Mouse (Mus musculus) forebrain, embryonic 13.5 days (tissue): ENCODE results near the gene Mlycd. TPM values are rescaled to one million over a fixed set of nuclear protein-coding genes. Genes with fewer than 3 reads are reported as not detected.

ENCODE experiments used
- ATAC-seq: fragments of 200-750 bp; cut with Nextera tagmentation; 2 replicates; pipeline ENCODE4 v1.8.0; 2017
- H3K27ac ChIP-seq: fragments of 300-500 bp; sonication (generic); 2 replicates; pipeline ENCODE4 v1.5.1; 2015; ENCODE audit warnings: inconsistent platforms, mild to moderate bottlenecking, moderate library complexity
- H3K27me3 ChIP-seq: fragments of 300-500 bp; sonication (generic); 2 replicates; pipeline ENCODE4 v1.6.1; 2015; ENCODE audit warnings: mild to moderate bottlenecking, inconsistent platforms
- H3K36me3 ChIP-seq: fragments of 300-500 bp; sonication (generic); 2 replicates; pipeline ENCODE4 v1.6.1; 2015; ENCODE audit warnings: mild to moderate bottlenecking, inconsistent platforms; ENCODE audit not compliant: poor library complexity, severe bottlenecking
- H3K4me1 ChIP-seq: fragments of 300-500 bp; sonication (generic); 2 replicates; pipeline ENCODE4 v1.6.1; 2015; ENCODE audit warnings: inconsistent platforms
- H3K4me2 ChIP-seq: fragments of 300-500 bp; sonication (generic); 2 replicates; pipeline ENCODE4 v1.6.1; 2015; ENCODE audit warnings: inconsistent platforms, mild to moderate bottlenecking, moderate library complexity
- H3K4me3 ChIP-seq: fragments of 300-500 bp; sonication (generic); 2 replicates; pipeline ENCODE4 v1.5.1; 2015; ENCODE audit warnings: mild to moderate bottlenecking, inconsistent platforms
- H3K9ac ChIP-seq: fragments of 300-500 bp; sonication (generic); 2 replicates; pipeline ENCODE4 v1.6.1; 2015; ENCODE audit warnings: mild to moderate bottlenecking, inconsistent platforms
- H3K9me3 ChIP-seq: fragments of 300-500 bp; sonication (generic); replicated peaks from 2 replicates; pipeline ENCODE4 v1.6.1; 2016; ENCODE audit warnings: inconsistent platforms
- WGBS: fragments of 180-500 bp; shearing (Covaris S2); methylation state at CpG from one replicate; pipeline ENCODE4 v1.1.7; 2015; 5-methylcytosine and 5-hydroxymethylcytosine counted together
- polyA plus RNA-seq: library from polyadenylated mRNA; unstranded; fragments of >200 nt; fragmentation: Nextera tagmentation; extraction: Ambion mirVana; gene quantifications from 2 replicates; pipeline ENCODE4 v1.2.1, GENCODE M21; 2015

Gene Mlycd
- polyA plus RNA-seq, 1 experiment from 2014 or later, result 11.0 TPM

DNA sequence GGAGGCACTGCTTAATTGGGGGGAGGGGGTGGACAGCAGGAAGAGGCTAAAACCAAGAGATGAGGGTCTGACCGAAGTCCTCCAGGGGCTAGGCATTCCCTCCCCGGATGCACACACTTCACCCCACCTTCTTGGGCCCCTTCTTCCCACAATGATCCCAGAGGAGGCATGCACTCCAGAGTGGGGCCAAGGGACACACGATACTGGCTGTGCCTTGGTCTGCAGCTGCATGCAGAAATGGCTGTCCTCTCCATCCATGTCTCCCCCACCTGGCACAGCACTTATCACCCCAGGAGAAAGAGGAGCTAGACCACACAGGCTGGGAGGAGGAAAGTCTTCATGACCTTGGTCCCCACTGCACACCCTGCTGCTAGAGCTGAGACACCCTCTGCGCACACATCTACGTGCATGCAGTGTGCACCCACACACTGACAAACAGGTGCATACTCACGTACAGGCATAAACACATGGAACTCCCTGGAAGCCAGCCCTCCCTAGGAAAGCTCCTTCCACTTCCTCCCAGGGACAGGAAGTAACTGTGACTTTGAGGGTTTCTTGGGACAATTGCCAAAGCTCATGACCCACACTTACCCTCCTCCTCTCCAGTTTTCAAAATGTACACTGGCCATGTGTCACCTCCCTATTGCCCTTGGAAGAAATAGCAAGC is 31.5 kb downstream of the Mlycd start:
- 87% methylated on average over 6 of the region's 6 CpGs for WGBS
- no peak overlapping the region for H3K27ac ChIP-seq
- H3K4me2 ChIP-seq, result no peak overlapping the region
- H3K9ac ChIP-seq, result no peak overlapping the region
- no peaks in the 10 kb centered on the region for H3K36me3 ChIP-seq
- ATAC-seq, result no peak
- 0 out of 2 replicates have a peak, but pooled peaks cover 2% of the 10 kb centered on the region for H3K4me1 ChIP-seq
- H3K9me3 ChIP-seq, result no peaks in the 10 kb centered on the region
- no peaks in the 10 kb centered on the region for H3K27me3 ChIP-seq
- no peak overlapping the region for H3K4me3 ChIP-seq

DNA sequence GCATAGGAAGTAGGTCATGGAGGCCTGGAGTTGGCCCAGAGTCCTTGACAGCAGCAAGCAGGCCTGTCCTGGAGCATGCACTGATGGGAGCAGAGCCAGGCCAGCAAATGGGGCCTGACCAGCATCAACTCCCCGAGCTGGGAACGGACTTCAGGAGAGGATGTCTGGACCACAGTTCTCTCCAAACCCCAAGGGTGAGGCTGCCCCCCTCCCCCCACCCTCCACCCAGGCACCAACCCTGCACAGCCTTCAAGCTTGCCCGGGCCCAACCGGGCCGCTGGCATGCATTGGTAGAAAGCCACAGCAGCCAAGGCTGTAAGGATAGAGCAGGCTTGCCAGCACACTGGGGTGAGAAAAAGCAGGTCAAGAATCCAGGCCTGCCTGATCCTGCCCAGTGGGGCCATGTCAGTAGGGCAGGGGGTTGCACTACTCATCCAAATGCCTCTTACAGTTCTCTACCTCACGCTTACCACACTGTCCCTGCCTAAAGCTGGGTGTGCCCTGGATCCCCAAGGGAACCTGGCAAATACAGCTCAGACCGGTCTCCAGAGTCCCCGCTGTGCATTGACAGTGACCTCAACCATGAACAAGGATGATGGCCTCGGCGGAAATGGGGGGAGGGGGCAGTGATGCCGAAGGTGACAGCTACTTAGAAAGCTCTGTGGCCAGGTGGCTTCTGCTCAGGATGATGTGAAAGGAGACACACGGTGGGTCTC is 33.1 kb downstream of the Mlycd start:
- H3K9ac ChIP-seq, result no peak overlapping the region

DNA sequence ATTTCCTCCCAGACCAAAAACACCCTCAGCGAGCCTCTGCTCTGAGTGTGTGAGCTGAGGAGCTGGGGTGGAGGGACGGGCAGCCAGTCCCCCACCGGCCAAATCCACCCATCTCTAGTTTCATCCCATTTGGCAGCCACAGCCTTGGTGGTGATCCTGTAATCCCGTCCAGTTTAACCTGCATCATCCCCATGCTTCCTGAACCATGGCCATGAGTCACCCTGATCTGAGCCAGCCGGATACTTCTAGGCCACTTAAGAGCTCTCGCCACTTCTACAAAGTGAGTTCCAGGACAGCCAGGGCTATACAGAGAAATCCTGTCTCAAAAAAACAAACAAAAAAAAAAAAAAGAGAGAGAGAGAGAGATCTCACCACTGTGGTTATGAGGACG is 33.7 kb downstream of the Mlycd start:
- Histone ChIP-seq H3K9me3 (no peaks in the 10 kb centered on the region), H3K4me1 (no peaks in the 10 kb centered on the region), H3K27me3 (no peaks in the 10 kb centered on the region), H3K4me3 (no peak overlapping the region), H3K27ac (no peak overlapping the region), H3K4me2 (no peak overlapping the region), H3K36me3 (no peaks in the 10 kb centered on the region), H3K9ac (no peak overlapping the region)
- ATAC-seq, result no peak
- 82% methylated on average over 7 of the region's 7 CpGs for WGBS

More for the DNA sequence above, 33.1 kb downstream of the Mlycd start:
- H3K4me2 ChIP-seq, result no peak overlapping the region
- H3K36me3 ChIP-seq, result no peaks in the 10 kb centered on the region
- H3K27me3 ChIP-seq, result no peaks in the 10 kb centered on the region
- no peak overlapping the region for H3K27ac ChIP-seq
- 80% methylated on average over 12 of the region's 12 CpGs for WGBS
- no peaks in the 10 kb centered on the region for H3K9me3 ChIP-seq
- ATAC-seq, result no peak
- H3K4me3 ChIP-seq, result no peak overlapping the region
- no peaks in the 10 kb centered on the region for H3K4me1 ChIP-seq

DNA sequence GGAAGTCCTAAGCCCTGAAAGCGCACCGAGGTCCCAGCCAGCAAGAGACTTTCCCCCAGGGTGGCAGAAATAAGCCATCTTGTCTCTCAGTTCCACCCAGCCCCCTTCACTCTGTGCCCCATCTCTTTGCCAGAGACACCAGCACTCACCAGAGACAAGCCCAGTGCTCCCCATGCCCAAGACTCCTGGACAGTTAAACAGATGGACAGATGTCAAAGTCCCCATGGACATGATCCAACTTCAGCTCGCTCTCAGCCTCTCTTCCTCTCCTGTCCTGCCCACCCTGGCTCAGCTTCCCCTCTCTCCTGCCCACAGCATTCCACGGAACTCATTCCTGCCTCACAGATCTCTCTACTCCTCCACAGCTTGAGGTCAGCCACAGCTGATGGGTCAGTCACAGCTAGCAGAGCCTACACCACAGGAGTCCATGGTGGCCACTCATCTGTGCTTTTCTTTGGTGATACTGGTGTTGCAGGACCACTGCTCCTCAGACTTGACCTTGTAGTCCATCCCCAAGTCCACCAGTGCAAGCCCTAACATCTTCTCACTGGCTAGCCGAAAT is 34.2 kb downstream of the Mlycd start:
- H3K27me3 ChIP-seq, result no peaks in the 10 kb centered on the region
- no peak overlapping the region for H3K9ac ChIP-seq
- no peak for ATAC-seq
- H3K9me3 ChIP-seq, result no peaks in the 10 kb centered on the region
- WGBS, result 80% methylated on average over 5 of the region's 5 CpGs
- no peak overlapping the region for H3K27ac ChIP-seq
- no peak overlapping the region for H3K4me3 ChIP-seq
- H3K36me3 ChIP-seq, result no peaks in the 10 kb centered on the region
- H3K4me1 ChIP-seq, result no peaks in the 10 kb centered on the region
- no peak overlapping the region for H3K4me2 ChIP-seq

DNA sequence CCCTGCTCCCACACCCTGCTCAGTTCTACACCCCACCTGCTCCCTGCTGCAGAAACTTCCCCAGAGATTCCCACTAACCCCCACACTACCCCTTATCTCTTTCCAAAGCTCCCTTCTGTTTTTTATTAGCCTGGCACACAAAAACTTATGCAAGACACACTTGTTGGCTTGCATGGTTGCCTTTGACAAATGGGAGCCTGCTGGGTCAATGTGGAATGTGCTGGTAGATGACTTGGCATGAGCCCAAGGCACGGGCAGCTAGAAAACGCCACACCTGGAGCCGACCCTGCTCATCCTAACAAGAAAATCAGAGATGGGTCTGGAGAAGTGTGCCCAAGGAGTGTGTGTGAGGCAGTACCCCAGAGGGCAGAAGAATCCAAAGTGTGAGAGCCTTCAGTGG is 34.9 kb downstream of the Mlycd start:
- H3K4me1 ChIP-seq, result no peaks in the 10 kb centered on the region
- H3K9me3 ChIP-seq, result no peaks in the 10 kb centered on the region
- no peak overlapping the region for H3K27ac ChIP-seq
- H3K9ac ChIP-seq, result no peak overlapping the region
- WGBS, result 89% methylated on average over 3 of the region's 3 CpGs
- no peaks in the 10 kb centered on the region for H3K36me3 ChIP-seq
- H3K27me3 ChIP-seq, result no peaks in the 10 kb centered on the region
- no peak overlapping the region for H3K4me3 ChIP-seq
- H3K4me2 ChIP-seq, result no peak overlapping the region
- ATAC-seq, result no peak

DNA sequence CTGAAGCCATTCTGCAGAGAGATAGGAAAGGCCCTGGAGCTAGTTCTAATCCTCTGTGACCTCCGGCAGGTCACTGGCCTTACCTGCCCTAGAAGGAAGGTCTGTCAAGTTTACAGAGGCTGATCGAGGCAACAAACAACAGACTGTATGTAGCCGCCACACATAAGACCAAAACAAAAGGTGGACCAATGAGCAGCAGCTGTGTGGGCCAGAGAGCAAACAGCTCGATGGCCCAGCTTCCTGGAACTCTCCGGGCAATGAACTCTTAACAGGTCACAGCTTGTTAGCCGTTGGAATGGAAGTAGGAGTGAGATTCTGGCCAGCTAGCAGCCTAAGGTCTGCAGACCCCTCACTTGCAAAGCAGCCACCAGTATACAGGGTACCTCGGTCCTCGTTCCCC is 35.6 kb downstream of the Mlycd start:
- no peak overlapping the region for H3K9ac ChIP-seq
- no peaks in the 10 kb centered on the region for H3K4me1 ChIP-seq
- H3K9me3 ChIP-seq, result no peaks in the 10 kb centered on the region
- ATAC-seq, result no peak
- no peak overlapping the region for H3K4me2 ChIP-seq
- no peak overlapping the region for H3K4me3 ChIP-seq
- H3K27ac ChIP-seq, result no peak overlapping the region
- H3K27me3 ChIP-seq, result no peaks in the 10 kb centered on the region
- H3K36me3 ChIP-seq, result no peaks in the 10 kb centered on the region
- 86% methylated on average over 8 of the region's 8 CpGs for WGBS

DNA sequence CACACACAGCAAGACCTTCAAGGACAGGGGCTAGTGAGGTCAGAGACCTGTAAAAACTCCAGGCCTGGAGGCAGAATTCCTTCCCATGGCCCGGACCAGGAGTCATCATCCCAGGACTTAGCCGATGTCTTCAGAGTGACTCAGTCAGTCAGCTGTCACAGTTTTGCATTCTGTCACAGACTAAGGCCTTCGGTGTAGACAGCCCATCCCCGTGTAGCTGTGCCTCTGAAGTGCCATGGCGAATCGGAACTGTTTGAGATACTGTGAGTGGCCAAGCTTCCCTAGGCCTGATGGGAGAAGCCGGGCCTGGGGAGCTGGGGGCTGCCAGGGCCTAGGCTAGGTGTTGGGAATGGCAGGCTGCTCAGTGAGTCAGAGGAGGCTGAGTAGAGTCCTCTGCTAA is 36.0 kb downstream of the Mlycd start:
- Histone ChIP-seq H3K27ac (no peak overlapping the region), H3K4me2 (no peak overlapping the region), H3K4me3 (no peak overlapping the region), H3K27me3 (no peaks in the 10 kb centered on the region), H3K4me1 (no peaks in the 10 kb centered on the region), H3K36me3 (no peaks in the 10 kb centered on the region), H3K9me3 (no peaks in the 10 kb centered on the region), H3K9ac (no peak overlapping the region)
- WGBS, result 95% methylated on average over 7 of the region's 7 CpGs
- ATAC-seq, result no peak

DNA sequence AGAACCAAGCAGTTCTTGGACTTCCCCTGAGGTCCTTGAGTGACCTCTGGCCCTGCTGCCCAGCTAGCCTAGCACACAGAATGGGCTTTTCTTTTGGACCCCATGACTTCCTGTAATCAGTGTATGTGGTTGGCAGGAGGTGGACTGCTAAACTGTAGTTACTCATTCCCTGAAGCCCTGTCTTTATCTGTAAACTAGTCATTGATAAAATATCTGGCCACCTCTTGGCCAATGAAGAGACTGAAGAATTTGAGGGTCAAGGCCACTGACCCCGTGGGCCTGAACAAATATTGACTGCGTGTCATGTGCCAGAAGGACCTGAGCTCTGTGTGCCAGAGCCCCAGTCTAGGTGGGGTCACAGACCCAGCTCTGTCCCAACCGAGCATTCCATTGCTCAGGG is 37.7 kb downstream of the Mlycd start:
- no peak overlapping the region for H3K27ac ChIP-seq
- H3K9ac ChIP-seq, result no peak overlapping the region
- H3K9me3 ChIP-seq, result no peaks in the 10 kb centered on the region
- no peak for ATAC-seq
- H3K4me2 ChIP-seq, result no peak overlapping the region
- no peaks in the 10 kb centered on the region for H3K4me1 ChIP-seq
- H3K27me3 ChIP-seq, result no peaks in the 10 kb centered on the region
- 61% methylated on average over 3 of the region's 3 CpGs for WGBS
- H3K4me3 ChIP-seq, result no peak overlapping the region
- no peaks in the 10 kb centered on the region for H3K36me3 ChIP-seq

DNA sequence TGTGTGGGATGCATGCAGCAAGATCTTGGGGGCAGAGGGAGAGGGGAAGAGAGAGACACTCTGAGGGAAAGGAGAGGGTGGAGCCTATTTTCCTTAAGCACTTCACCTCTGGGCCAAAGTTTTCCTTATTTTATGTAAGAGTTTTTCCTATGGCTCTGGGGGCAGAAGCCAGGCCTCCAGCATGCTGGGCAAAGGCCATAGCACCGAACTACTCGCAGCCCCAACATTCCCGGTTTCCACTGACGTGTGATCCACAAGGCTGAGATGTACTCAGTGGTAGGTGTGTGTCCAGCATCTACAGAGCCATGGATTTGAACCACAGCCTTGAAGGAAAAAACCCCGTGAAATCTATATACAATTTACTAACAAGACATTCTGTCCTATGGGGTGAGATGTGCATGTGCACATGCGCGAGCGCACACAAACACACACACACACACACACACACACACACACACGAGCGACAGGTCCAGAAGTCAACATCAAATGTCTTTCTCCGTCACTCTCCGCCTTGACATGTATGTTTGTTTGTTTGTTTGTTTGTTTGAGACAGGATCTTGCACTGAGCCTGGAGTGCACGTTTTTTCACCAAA is 39.0 kb downstream of the Mlycd start, which contains the start of gene Osgin1:
TSS of gene Osgin1 (plus strand) at position 543 of the 593 bp plus-strand sequence.
- Histone ChIP-seq H3K4me1 (no peaks in the 10 kb centered on the region), H3K27ac (no peak within 1 kb of the TSS), H3K4me2 (no peak within 1 kb of the TSS), H3K9ac (no peak within 1 kb of the TSS), H3K36me3 (no peaks in the 10 kb centered on the region), H3K27me3 (no peaks in the 10 kb centered on the region), H3K9me3 (no peaks in the 10 kb centered on the region), H3K4me3 (no peak within 1 kb of the TSS)
- ATAC-seq, result no peak
- WGBS, result 91% methylated on average over 13 of the region's 13 CpGs

DNA sequence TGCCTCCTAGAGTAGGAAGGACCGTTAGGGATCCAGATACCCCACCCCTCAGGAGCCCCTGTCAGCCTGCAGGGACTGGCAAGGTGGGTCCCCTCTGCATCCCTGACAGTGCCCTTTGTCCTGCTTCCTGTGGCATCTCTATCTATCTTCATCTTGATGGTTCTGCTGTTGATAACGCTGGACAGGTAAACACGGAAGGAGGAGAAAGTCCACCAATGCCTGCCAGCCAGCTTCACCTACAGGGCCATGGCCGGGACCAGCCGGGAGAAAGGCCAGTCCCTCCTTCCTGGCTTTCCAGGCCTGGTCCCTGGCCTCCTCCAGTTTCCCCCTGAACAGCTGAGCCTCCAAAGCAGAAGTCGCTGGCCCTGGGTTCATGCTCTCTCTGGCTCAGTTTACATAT is 39.9 kb downstream of the Mlycd start:
- Histone ChIP-seq H3K27me3 (no peaks in the 10 kb centered on the region), H3K4me2 (no peak overlapping the region), H3K9ac (no peak overlapping the region), H3K36me3 (no peaks in the 10 kb centered on the region), H3K9me3 (no peaks in the 10 kb centered on the region), H3K4me3 (no peak overlapping the region), H3K27ac (no peak overlapping the region), H3K4me1 (no peaks in the 10 kb centered on the region)
- WGBS, result 87% methylated on average over 6 of the region's 6 CpGs
- ATAC-seq, result no peak

DNA sequence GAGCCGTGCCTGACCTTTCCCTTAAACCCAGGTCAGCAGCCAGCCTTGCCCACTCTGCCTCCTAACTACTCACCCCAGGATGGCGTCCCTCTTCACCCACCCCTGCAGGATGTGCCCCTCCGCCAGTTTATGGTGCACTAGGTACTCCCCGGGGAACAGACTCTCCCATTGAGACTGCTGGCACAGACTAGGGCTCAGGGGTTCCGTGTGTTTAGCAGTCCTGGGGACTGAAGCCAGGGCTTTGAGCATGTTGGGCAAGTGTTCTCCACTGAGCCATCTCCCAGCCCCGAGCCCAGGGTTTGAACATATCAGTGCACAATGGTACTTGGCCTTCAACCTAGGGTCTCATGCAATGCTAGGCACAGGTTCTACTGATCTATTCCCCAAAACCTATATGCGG is 40.8 kb downstream of the Mlycd start:
- H3K9ac ChIP-seq, result no peak overlapping the region
- WGBS, result 87% methylated on average over 7 of the region's 7 CpGs

DNA sequence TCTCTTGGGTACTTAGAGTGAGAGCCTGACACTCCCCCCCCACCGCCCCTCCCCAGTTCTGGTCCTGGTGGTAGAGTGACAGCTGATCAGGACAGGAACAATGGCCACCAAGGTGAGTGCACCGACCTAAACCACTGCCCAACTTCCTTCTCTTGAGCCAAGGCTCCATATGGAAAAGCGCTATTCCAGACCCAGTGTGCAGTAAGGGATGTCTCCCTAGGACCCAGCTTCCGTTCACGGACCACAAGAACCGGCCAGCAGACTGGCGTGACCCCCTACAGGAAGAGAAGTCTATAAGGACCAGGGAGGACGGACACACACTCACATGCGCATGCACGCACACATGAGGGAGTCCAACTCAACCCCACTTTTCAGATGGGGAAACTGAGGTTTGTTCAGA is 41.7 kb downstream of the Mlycd start:
- WGBS, result 90% methylated on average over 10 of the region's 10 CpGs
- Histone ChIP-seq H3K27me3 (0 out of 2 replicates have a peak, but pooled peaks cover 4% of the 10 kb centered on the region), H3K4me2 (no peak overlapping the region), H3K36me3 (no peaks in the 10 kb centered on the region), H3K27ac (no peak overlapping the region), H3K4me3 (no peak overlapping the region), H3K4me1 (peaks cover 12% of the 10 kb centered on the region; the same call in 1 of the 2 replicates), H3K9me3 (no peaks in the 10 kb centered on the region), H3K9ac (no peak overlapping the region)
- no peak for ATAC-seq

More for the DNA sequence above, 40.8 kb downstream of the Mlycd start:
- Histone ChIP-seq H3K9me3 (no peaks in the 10 kb centered on the region), H3K4me3 (no peak overlapping the region), H3K4me1 (peaks cover 7% of the 10 kb centered on the region; the same call in 1 of the 2 replicates), H3K27ac (no peak overlapping the region), H3K27me3 (0 out of 2 replicates have a peak, but pooled peaks cover 4% of the 10 kb centered on the region), H3K36me3 (no peaks in the 10 kb centered on the region), H3K4me2 (no peak overlapping the region)
- ATAC-seq, result no peak
